Mouse (Mus musculus) layer of hippocampus, postnatal 25 days (tissue): ENCODE measurements at regions not wholly inside any gene's neighbourhood (a gene's known extent, or its start where the extent isn't known, plus 50 kb on each side); places are given as distances from the start of the nearest gene placed in this dataset.

ENCODE experiments used
- DNase-seq, 2 experiments: peaks; one replicate each; pipeline ENCODE4 v3.0.0; 2022; ENCODE audit warnings: mixed read lengths in 2 of 2, low spot score in 1 of 2; ENCODE audit errors: extremely low spot score in 1 of 2

DNA sequence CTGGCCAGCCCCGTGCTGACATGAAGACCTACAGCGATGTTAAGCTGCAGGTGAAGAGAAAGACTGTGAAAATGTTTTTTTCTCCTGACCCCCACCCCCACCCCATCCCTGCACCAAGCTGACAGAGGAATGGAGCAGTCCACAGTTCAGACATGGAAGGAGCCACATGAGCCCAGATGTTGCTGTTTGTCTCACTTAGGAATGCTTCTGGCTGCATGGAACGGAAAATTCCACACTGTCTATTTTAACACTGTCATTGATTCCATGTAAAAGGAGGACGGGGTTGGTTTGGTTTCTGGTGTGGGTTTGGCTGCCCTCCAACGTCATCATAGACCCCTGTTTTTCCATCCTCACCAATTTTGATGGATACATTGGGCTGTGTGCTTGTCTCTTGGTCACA, 179.3 kb downstream of the Gpat3 start:
- DNase-seq, result no peak

DNA sequence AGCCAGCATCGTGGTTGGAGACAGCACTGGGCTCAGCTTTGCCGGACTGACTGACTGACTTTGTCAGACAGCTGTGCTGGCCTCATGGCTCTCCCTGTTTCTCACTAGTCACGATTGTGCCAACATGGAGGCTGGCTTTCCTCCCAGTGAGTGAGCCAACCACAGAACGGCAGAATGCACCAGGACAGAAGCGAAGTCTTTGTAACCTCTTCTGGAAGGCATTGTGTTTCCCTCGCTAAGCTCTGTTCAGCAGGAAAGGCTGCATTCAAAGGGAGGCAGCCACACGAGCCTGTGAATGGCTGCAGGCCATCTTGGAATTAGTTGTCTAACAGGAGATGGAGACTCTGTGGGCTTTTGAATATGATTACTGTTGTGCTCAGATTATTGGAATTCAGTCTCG, 178.3 kb downstream of the Gpat3 start:
- no peak for DNase-seq

DNA sequence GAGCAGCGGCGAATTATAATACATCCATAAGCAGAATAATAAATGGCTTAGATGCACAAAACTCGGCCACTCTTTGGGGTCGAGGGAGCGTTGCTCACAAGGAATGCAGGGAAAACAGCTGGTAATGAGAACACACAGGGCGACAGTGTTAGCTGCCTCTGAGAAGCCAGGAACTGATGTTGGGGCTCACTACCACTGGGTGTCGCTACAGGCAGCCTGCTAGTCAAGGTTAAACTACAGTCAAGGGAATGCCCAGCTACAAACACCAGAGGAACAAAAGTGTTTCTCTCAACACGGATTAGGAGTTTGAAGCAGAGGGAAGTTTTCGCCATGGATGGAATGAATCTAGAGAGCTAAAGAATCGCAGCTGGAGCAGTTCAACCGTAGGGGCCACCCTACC, 175.3 kb downstream of the Gpat3 start:
- DNase-seq, result peak; percentile 64 to 85

DNA sequence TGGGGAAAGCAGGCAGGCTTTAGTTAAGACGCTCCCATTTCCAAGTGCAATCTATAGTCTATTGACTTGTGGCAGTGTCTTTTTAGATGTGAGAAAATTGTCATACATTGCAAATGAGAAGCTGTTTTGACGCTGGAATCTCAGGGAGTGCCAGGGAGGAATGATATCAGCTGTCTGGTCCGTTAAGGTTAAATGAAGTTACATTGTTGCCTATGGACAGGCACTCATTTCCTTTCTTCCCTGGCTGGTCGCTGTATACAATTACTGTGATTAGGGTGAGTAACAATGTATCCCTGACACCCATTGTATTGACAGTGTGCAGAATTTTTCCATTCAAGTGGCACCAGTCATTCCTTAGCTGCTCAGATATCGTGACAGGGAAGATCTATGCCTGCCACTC, 168.3 kb downstream of the Gpat3 start:
- no peak for DNase-seq

DNA sequence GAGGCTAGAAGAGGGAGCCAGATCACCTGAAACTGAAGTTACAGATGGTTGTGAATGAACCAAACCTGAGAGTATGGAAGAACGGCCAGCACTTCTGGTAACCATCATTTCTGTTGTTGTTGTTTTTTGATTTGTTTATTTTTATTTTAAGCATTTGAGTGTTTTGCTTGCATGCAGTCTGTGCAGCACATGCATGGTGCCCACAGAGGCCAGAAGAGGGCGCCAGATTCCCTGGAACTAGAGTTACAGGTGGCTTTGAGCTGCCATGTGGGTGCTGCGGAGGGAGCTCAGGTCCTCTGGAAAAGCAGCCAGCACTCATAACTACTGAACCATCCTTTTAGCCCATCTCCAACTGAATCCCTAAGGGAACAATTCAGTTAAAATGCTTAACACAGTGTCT, 159.7 kb downstream of the Gpat3 start:
- no peak for DNase-seq

- no peak for DNase-seq
Observed at GRCm38 (mm10) chr5:101000436-101000835, 154.9 kb downstream of the Gpat3 start.

DNA sequence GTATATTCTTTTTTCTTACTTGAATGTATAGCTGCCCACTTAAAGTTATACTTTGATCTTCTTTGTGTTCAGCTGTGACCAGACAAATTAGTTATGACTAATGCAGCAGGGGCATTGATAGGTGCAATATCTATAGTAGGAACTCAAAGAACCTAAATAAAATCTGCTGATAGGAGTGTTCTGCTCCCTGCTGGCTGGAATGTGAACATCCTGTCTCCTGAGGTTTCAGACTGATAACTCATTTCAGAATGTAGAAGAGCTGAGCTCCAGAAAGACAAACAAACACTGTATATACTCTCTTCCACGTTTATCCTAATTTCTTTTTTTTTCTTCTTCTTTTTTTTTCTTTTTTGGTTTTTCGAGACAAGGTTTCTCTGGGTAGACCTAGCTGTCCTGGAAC, 146.9 kb downstream of the Gpat3 start:
- DNase-seq, result no peak

DNA sequence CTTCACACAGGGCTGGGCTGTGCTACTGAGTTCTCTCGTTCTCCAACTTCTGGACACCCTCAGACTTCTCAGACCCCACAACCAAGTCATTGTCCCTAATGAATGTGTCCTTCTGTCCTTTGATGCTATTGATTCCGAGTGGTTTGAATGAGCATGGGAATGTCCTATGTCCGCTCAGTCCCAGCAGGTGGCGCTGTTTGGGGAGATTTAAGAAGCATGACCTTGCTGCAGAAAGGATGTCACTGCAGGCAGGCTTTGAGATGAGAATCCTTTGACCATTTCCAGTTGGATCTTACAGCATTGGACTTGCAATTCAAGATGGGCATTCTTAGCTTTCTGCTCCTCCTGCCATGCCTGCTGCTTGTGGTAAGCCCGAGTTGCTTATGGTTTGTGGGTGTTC, 146.1 kb downstream of the Gpat3 start:
- DNase-seq, result peak in 1 of 2 experiments; percentile 58

GRCm38 (mm10) chr5:100982573-100982936, 137.0 kb downstream of the Gpat3 start:
- no peak for DNase-seq

DNA sequence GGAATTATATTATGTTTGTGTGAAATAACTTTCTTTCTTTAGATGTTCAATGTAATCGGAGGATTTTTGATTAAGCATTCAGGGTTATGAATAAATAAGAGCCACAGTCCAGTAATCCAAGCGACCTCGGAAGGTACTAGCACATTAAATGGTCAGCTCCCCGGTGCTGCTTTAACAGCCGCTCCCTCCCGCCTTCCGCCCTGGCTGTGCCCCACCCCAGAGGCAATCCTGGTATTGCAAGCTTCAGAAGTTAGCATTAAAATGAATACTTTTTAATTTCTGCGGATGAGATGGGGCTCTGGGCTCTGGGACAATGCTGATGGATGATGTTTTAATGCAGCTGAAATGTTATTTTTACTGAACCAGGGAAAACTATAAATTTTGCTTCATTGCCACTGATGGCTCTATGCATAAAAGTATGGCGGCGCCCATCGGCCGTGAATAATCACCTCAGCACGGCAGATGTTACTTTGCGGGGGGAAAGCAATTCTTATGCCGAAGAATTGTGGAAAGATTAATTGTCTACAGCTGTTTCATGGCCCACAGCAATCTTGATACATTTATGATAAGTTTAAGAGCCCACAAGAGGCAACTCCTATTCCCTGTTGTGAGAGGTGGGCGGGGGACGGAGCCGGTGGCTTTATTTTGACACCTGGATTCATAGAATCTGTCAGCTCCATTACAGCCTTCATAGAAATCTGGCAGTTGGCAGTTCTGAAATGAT, 136.5 kb downstream of the Gpat3 start:
- DNase-seq, result no peak

- DNase-seq, result no peak
Observed at GRCm38 (mm10) chr5:100976736-100977135, 131.2 kb downstream of the Gpat3 start.

DNA sequence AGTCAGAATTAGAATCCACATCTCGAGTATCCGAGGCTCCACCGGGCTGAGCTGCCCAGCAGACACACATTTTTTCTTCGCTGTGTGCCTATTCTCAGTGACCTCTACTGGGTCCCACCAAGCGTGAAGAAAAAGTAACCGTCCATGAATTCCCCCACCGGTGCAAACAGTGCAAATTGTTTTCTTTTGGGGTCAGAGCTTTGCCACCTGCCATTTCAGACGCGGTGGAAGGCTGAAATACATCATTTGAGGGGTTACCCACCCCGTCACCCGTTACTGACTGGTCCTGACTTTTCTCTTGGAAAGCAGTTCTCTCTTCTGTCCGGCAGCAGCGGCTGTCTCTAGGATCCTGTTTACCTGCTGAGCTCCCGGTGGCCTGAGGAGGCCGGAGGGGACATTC, 105.7 kb downstream of the Gpat3 start:
- no peak for DNase-seq
